In the genomic region with DNA sequence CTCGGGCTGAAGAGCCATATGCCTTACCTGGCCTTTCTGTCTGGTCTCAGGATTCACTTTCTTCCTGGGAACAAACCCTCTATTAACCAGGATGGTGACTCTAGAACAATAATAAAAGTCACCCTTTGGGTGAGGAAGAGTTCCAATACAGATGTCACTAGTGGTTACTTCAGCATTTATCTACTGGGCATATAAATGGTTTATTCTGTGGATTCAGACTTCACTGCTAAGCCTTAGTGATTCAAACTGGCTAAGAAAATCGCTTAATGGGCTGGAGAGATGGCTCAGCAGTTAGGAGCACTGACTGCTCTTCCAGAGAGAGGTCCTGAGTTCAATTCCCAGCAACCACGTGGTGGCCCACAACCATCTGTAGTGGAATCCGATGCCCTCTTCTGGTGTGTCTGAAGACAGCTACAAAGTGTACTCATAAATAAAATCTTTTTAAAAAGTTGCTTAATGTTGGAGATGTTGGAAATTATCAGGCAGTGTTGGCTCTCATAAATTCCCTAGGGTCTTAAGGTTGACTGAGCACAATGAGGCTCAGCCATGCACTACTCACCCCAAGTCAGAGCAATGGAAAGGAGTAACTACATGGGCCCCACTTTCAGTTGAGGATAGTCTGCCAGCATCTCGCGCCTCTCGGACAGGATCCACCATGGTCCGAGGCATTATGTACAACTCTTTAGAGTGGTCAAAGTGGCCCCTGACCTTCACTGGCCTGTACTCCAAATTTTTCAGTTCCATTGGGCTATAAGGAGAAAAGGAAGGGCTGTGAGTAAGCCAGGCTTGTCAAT, we compare ENCODE assay signal across 11 mouse cellular contexts. TPM values are rescaled to one million over a fixed set of nuclear protein-coding genes. Genes with fewer than 3 reads are reported as not detected.
DNase-seq lines count a peak whose midpoint lies in the region; ATAC-seq and TF ChIP-seq lines count a peak whose summit lies in the region.
"Had no signal": no experiment of that assay in that cellular context is flagged by ENCODE, and none has a peak within 500 bp of the region (broad histone marks: within the 10 kb centered on the region; RNA-seq: fewer than 3 reads in every experiment).

No protein-coding gene starts in this region.

- no peak for TF ChIP-seq POLR2A in cerebellum, adult 2 months (IDR thresholded peaks at IDR 0.05; ENCODE audit: borderline replicate concordance, insufficient read depth, low read length)

- peaks cover 12% of the 10 kb centered on the region for H3K4me1 ChIP-seq in cerebellum, adult 2 months (ENCODE audit: control insufficient read depth, insufficient read depth, low read length)
- H3K4me1 ChIP-seq in kidney, embryonic 15.5 days = peaks cover 63% of the 10 kb centered on the region
- peaks cover 75% of the 10 kb centered on the region for H3K4me1 ChIP-seq in G1E (ENCODE audit: insufficient read depth, low read depth, low read length)
- H3K4me1 ChIP-seq in limb, embryonic 13.5 days = peaks cover 51% of the 10 kb centered on the region

- 53% methylated on average over 8 of the region's 8 CpGs for WGBS in cerebellum, adult 2 months
- 53% methylated on average over 8 of the region's 8 CpGs for WGBS in kidney, embryonic 15.5 days
- WGBS in limb, embryonic 13.5 days = 55% methylated on average over 8 of the region's 8 CpGs

- H3K4me3 ChIP-seq in cerebellum, adult 2 months (replicated peaks; ENCODE audit: insufficient read depth, low read depth, low read length) = no peak overlapping the region
- peak overlapping the region; percentile 83 for H3K4me3 ChIP-seq in kidney, embryonic 15.5 days (replicated peaks)
- H3K4me3 ChIP-seq in G1E (ENCODE audit: low read depth, low read length) = peak overlapping the region; percentile 99; the same call in 1 of the 2 replicates
- H3K4me3 ChIP-seq in limb, embryonic 13.5 days = peak overlapping the region; percentile 68; the same call in 1 of the 2 replicates

- H3K4me2 ChIP-seq in kidney, embryonic 15.5 days = peak overlapping the region; percentile 87
- peak overlapping the region; percentile 98 for H3K4me2 ChIP-seq in limb, embryonic 13.5 days (replicated peaks)

- no peak overlapping the region for H3K9ac ChIP-seq in kidney, embryonic 15.5 days
- H3K9ac ChIP-seq in limb, embryonic 13.5 days = no peak overlapping the region

- no peak for ATAC-seq in kidney, embryonic 15.5 days (replicated peaks; ENCODE audit: low FRiP score)
- no peak for ATAC-seq in G1E (ENCODE audit: extremely low read depth, insufficient number of reproducible peaks, low FRiP score, poor library complexity, severe bottlenecking)
- ATAC-seq in limb, embryonic 13.5 days (ENCODE audit: low FRiP score, low read depth) = no peak

- DNase-seq in cerebellum, adult 9-11 months = peak; percentile 7
- DNase-seq in cerebellum, adult 2 months = no peak
- no peak for DNase-seq in kidney, postnatal 36 days
- no peak for DNase-seq in G1E (ENCODE audit: low spot score)
- DNase-seq in adrenal gland, postnatal 25 days = no peak
- no peak for DNase-seq in lung, postnatal 36 days
- DNase-seq: adrenal gland, postnatal 10 days; cerebellum, adult 11-12 months; heart, postnatal 4 days had no signal

- H3K9me3 ChIP-seq in kidney, embryonic 15.5 days (replicated peaks) = no peaks in the 10 kb centered on the region
- no peaks in the 10 kb centered on the region for H3K9me3 ChIP-seq in G1E (replicated peaks)
- no peaks in the 10 kb centered on the region for H3K9me3 ChIP-seq in limb, embryonic 13.5 days

- no peak for TF ChIP-seq CTCF in cerebellum, adult 2 months (IDR thresholded peaks at IDR 0.05; ENCODE audit: borderline replicate concordance, insufficient read depth, low read depth, low read length)
- TF ChIP-seq CTCF in G1E (IDR thresholded peaks at IDR 0.05; ENCODE audit: low read depth, low read length) = no peak

- no peak overlapping the region for H3K27ac ChIP-seq in cerebellum, adult 2 months (ENCODE audit: insufficient read depth, low read length)
- peak overlapping the region; percentile 29; the same call in 1 of the 2 replicates for H3K27ac ChIP-seq in kidney, embryonic 15.5 days
- H3K27ac ChIP-seq in limb, embryonic 13.5 days = no peak overlapping the region

- H3K27me3 ChIP-seq in cerebellum, adult 2 months (ENCODE audit: control insufficient read depth, insufficient read depth, low read length) = no peaks in the 10 kb centered on the region
- H3K27me3 ChIP-seq in kidney, embryonic 15.5 days = no peaks in the 10 kb centered on the region
- no peaks in the 10 kb centered on the region for H3K27me3 ChIP-seq in G1E (ENCODE audit: insufficient read depth, low read length)
- no peaks in the 10 kb centered on the region for H3K27me3 ChIP-seq in limb, embryonic 13.5 days

- H3K36me3 ChIP-seq in kidney, embryonic 15.5 days = peaks cover 51% of the 10 kb centered on the region
- peaks cover 73% of the 10 kb centered on the region for H3K36me3 ChIP-seq in G1E (replicated peaks)
- peaks cover 50% of the 10 kb centered on the region for H3K36me3 ChIP-seq in limb, embryonic 13.5 days

RNA-seq across cellular contexts. Expression of gene Surf2, which starts 1.8 kb away (rescaled TPM):
- 58.6 and 60.9 TPM in 2 replicates for polyA plus RNA-seq in cerebellum, adult 2 months (2012; rRNA removed)
- polyA plus RNA-seq in kidney, embryonic 15.5 days (2015; fragmentation: Nextera tagmentation; extraction: Ambion mirVana) = 45.4 and 46.4 TPM in 2 replicates
- total RNA-seq in G1E (2014; fragmentation: Nextera tagmentation) (69.6 and 91.3 TPM in 2 replicates), G1E (2017) (73.8 and 81.8 TPM in 2 replicates)
- 5.7 and 11.1 TPM in 2 replicates for polyA plus RNA-seq in G1E (2012)
- polyA plus RNA-seq in limb, embryonic 13.5 days (2015; fragmentation: Nextera tagmentation; extraction: Ambion mirVana) = 42.0 and 48.8 TPM in 2 replicates
- 44.2 and 45.9 TPM in 2 replicates for total RNA-seq in adrenal gland, postnatal 25 days (2021)

RNA-seq across cellular contexts. Expression of gene Surf1, which starts 2.0 kb away (rescaled TPM):
- 153 and 159 TPM in 2 replicates for polyA plus RNA-seq in cerebellum, adult 2 months (2012; rRNA removed)
- polyA plus RNA-seq in kidney, embryonic 15.5 days (2015; fragmentation: Nextera tagmentation; extraction: Ambion mirVana) = 55.2 and 58.1 TPM in 2 replicates
- total RNA-seq in G1E (2014; fragmentation: Nextera tagmentation) (119 and 128 TPM in 2 replicates), G1E (2017) (85.6 and 102 TPM in 2 replicates)
- polyA plus RNA-seq in G1E (2012) = 25.5 and 38.1 TPM in 2 replicates
- polyA plus RNA-seq in limb, embryonic 13.5 days (2015; fragmentation: Nextera tagmentation; extraction: Ambion mirVana) = 58.1 and 58.7 TPM in 2 replicates
- 109 and 117 TPM in 2 replicates for total RNA-seq in adrenal gland, postnatal 25 days (2021)

RNA-seq across cellular contexts. Expression of gene Rpl7a, which starts 3.8 kb away (rescaled TPM):
- 670 and 676 TPM in 2 replicates for polyA plus RNA-seq in cerebellum, adult 2 months (2012; rRNA removed)
- polyA plus RNA-seq in kidney, embryonic 15.5 days (2015; fragmentation: Nextera tagmentation; extraction: Ambion mirVana) = 640 and 684 TPM in 2 replicates
- total RNA-seq in G1E (2014; fragmentation: Nextera tagmentation) (1,025 and 1,074 TPM in 2 replicates), G1E (2017) (2,095 and 2,519 TPM in 2 replicates)
- polyA plus RNA-seq in G1E (2012) = 4,098 and 5,305 TPM in 2 replicates
- polyA plus RNA-seq in limb, embryonic 13.5 days (2015; fragmentation: Nextera tagmentation; extraction: Ambion mirVana) = 647 and 667 TPM in 2 replicates
- total RNA-seq in adrenal gland, postnatal 25 days (2021) = 481 and 517 TPM in 2 replicates

RNA-seq across cellular contexts. Expression of gene Med22, which starts 3.9 kb away (rescaled TPM):
- 56.6 and 58.1 TPM in 2 replicates for polyA plus RNA-seq in cerebellum, adult 2 months (2012; rRNA removed)
- 56.0 and 59.0 TPM in 2 replicates for polyA plus RNA-seq in kidney, embryonic 15.5 days (2015; fragmentation: Nextera tagmentation; extraction: Ambion mirVana)
- total RNA-seq in G1E (2014; fragmentation: Nextera tagmentation) = 10.8 and 18.4 TPM in 2 replicates
- total RNA-seq in G1E (2017) = 24.6 and 26.0 TPM in 2 replicates
- 75.9 and 83.9 TPM in 2 replicates for polyA plus RNA-seq in G1E (2012)
- 58.7 and 59.1 TPM in 2 replicates for polyA plus RNA-seq in limb, embryonic 13.5 days (2015; fragmentation: Nextera tagmentation; extraction: Ambion mirVana)
- 43.2 and 54.2 TPM in 2 replicates for total RNA-seq in adrenal gland, postnatal 25 days (2021)

RNA-seq across cellular contexts. Expression of gene Surf6, which starts 11.7 kb away (rescaled TPM):
- 24.0 and 25.2 TPM in 2 replicates for polyA plus RNA-seq in cerebellum, adult 2 months (2012; rRNA removed)
- polyA plus RNA-seq in kidney, embryonic 15.5 days (2015; fragmentation: Nextera tagmentation; extraction: Ambion mirVana) = 31.2 and 31.5 TPM in 2 replicates
- total RNA-seq in G1E (2014; fragmentation: Nextera tagmentation) (20.7 and 37.9 TPM in 2 replicates), G1E (2017) (33.9 and 34.8 TPM in 2 replicates)
- polyA plus RNA-seq in G1E (2012) = 48.0 and 52.5 TPM in 2 replicates
- polyA plus RNA-seq in limb, embryonic 13.5 days (2015; fragmentation: Nextera tagmentation; extraction: Ambion mirVana) = 30.7 and 31.5 TPM in 2 replicates
- total RNA-seq in adrenal gland, postnatal 25 days (2021) = 32.1 and 33.7 TPM in 2 replicates
